Mouse (Mus musculus): ENCODE measurements at regions not wholly inside any gene's neighbourhood (a gene's known extent, or its start where the extent isn't known, plus 50 kb on each side); places are given as distances from the start of the nearest gene placed in this dataset.

DNA sequence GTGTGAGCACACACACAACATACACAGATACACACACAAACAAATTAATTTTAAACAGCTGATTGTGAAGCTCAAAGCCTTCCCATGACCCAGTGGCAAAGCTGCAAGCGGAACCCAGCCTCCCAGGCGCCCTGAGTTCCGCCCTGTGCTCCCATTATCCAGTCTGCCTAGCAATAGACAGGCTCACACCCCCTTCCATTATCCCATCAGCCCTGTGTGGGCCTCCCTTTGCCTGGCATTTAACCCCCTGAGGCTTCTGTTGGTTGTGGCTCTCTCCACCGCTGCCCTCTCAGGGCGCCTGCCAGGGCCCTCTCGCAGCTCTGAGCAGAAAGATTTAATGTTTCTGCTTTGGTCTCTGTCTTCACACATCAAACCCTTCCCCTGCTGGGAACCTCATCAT lies 166.4 kb downstream of the Cct6b start:
- TF ChIP-seq CTCF (IDR thresholded peaks at IDR 0.05; ENCODE audit: low read depth, low read length): no peak
- no peak overlapping the region for H3K27ac ChIP-seq (ENCODE audit: insufficient read depth, low read depth, low read length)
- no peaks in the 10 kb centered on the region for H3K4me1 ChIP-seq (ENCODE audit: control insufficient read depth, insufficient read depth, low read length)
- no peak overlapping the region for H3K4me3 ChIP-seq (ENCODE audit: insufficient read depth, low read length)

DNA sequence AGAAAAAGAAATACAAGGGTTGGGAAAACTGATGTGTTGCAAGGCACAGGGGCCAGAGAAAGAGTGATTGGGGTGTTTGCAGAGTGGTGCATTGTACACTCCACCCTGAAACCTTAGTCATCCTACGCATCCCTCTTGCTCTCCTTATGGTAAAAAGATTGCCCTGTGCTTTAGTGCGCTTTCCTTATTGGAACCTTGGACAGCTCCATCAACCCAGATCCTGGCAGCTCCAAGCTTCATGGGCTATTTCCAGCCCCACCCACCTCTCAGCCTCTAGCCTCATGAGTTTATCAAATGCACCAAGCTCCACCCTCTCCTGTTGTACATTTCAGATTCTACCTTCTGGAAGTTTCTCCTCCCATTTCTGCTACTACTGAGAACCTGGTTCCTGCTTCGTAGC lies 167.3 kb downstream of the Cct6b start:
- TF ChIP-seq CTCF (IDR thresholded peaks at IDR 0.05; ENCODE audit: low read depth, low read length) (no peak), POLR2A (IDR thresholded peaks at IDR 0.05; ENCODE audit: borderline replicate concordance, low read depth, low read length) (no peak)
- Histone ChIP-seq H3K4me1 (ENCODE audit: control insufficient read depth, insufficient read depth, low read length) (no peaks in the 10 kb centered on the region), H3K27ac (ENCODE audit: insufficient read depth, low read depth, low read length) (no peak overlapping the region), H3K4me3 (ENCODE audit: insufficient read depth, low read length) (no peak overlapping the region)

DNA sequence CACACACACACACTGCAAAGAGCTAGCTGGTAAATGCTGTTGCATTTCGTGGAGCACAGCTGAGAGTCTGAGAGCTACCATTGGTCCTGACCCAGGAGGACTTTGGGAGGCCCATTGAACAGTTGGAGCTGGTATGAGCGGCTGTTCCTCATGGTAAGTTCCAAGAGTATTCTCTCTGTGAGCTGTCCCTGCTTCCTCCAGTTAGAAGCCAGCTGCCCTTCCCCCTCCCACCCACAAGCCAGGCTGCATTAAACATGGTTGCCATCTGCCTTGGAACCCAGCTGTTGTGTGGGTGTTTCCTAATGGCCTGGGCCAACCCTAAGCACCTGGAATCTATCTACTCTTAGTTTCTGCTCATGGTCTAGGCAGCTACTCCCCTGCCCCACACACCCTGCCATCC lies 174.4 kb downstream of the Cct6b start:
- no peaks in the 10 kb centered on the region for H3K4me1 ChIP-seq (ENCODE audit: control insufficient read depth, insufficient read depth, low read length)
- TF ChIP-seq POLR2A (IDR thresholded peaks at IDR 0.05; ENCODE audit: borderline replicate concordance, low read depth, low read length): no peak
- no peak for TF ChIP-seq CTCF (IDR thresholded peaks at IDR 0.05; ENCODE audit: low read depth, low read length)
- H3K27ac ChIP-seq (ENCODE audit: insufficient read depth, low read depth, low read length): no peak overlapping the region
- no peak overlapping the region for H3K4me3 ChIP-seq (ENCODE audit: insufficient read depth, low read length)

DNA sequence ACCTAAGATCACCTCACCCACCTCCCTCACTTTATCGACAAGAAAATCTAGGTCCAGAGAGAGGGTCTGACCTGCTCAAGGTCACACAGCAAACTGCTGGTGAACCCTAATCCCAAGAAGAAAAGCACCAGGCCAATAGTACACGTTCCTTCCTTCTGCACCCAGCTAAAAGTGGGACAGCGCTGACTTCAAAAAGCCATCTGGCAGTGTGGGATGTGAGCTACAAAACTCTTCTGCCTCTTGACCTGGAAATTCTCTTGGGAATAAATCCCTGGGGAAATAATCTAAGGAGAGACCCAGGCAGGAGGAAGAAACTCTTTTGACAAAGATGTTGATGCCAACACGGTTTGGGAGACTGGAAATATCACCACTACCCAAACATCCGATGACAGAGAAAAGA lies 175.4 kb downstream of the Cct6b start:
- H3K4me1 ChIP-seq (ENCODE audit: control insufficient read depth, insufficient read depth, low read length): no peaks in the 10 kb centered on the region
- TF ChIP-seq CTCF (IDR thresholded peaks at IDR 0.05; ENCODE audit: low read depth, low read length) (no peak), POLR2A (IDR thresholded peaks at IDR 0.05; ENCODE audit: borderline replicate concordance, low read depth, low read length) (no peak)
- H3K27ac ChIP-seq (ENCODE audit: insufficient read depth, low read depth, low read length): no peak overlapping the region
- H3K4me3 ChIP-seq (ENCODE audit: insufficient read depth, low read length): no peak overlapping the region

DNA sequence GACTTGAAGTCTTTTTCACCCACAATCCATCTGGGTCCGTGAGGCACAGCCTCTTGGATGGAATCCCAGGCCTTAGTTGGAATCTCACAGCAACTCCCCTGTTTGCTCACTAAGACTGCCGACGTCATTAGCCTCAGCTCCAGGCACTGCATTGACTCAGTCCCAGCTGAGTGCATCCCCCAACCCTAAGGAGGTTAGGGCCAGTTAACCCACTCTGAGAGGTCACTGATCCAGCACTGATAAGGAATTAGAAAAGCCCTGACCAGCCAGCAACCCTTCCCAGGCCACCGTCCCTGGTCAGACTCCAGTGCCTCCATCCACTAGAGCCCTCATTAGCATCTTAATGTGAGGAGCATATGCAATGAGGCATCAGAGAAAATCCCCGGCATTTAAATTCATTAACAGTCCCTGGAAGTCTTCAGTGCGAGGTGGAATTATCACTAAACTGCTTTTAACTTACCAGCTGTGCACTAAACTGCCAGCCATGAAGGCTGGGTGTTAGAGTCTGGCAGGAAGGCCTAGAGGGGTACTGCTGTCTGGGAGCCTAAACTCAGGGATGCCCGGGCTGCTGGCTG lies 184.2 kb downstream of the Cct6b start:
- Histone ChIP-seq H3K4me1 (ENCODE audit: control insufficient read depth, insufficient read depth, low read length) (no peaks in the 10 kb centered on the region), H3K27ac (ENCODE audit: insufficient read depth, low read depth, low read length) (no peak overlapping the region), H3K4me3 (ENCODE audit: insufficient read depth, low read length) (no peak overlapping the region)
- TF ChIP-seq CTCF (IDR thresholded peaks at IDR 0.05; ENCODE audit: low read depth, low read length) (no peak), POLR2A (IDR thresholded peaks at IDR 0.05; ENCODE audit: borderline replicate concordance, low read depth, low read length) (no peak)

DNA sequence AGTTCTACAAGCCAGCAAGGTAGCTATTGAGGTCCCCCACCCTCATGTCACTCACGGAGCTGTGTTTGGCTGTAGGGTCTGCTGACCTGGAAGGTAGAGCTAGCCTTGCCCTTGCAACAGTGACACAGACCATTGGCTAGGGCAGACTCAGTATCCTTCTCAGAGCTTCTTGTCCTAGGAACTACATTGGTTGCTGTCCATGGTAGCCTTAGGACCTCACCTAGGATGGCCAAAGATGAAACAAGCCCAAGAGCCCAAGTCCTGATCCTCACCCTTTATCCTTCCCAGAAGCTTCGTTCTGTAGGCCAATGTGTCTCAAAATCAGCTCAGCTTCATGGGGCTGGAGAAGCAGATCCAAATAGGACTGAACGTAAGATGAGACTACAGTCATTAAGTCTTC lies 187.3 kb downstream of the Tmem132e start:
- Histone ChIP-seq H3K27ac (ENCODE audit: insufficient read depth, low read depth, low read length) (no peak overlapping the region), H3K4me1 (ENCODE audit: control insufficient read depth, insufficient read depth, low read length) (no peaks in the 10 kb centered on the region; the same call in 1 of the 2 replicates), H3K4me3 (ENCODE audit: insufficient read depth, low read length) (no peak overlapping the region)
- TF ChIP-seq CTCF (IDR thresholded peaks at IDR 0.05; ENCODE audit: low read depth, low read length): no peak
- TF ChIP-seq POLR2A (IDR thresholded peaks at IDR 0.05; ENCODE audit: borderline replicate concordance, low read depth, low read length): no peak

DNA sequence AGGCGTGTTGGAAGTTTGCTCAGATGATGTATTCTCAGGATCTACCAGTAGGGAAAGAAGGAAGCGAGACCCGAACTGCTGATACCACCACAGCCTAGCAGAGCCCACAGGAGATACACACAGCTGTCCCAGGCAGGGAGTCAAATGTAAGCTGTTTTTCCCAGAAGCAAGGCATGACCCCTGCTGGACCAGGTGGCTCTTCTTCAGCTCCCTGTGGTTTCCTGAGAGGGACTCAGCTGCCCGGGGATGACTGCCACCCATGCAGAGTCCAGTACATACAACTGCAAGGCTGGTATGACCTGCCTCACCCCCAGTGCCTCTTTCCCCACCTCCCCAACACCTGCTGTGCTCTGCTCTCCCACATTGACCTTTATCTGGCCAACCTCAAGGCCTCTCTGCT lies 184.4 kb downstream of the Tmem132e start:
- Histone ChIP-seq H3K4me3 (ENCODE audit: insufficient read depth, low read length) (no peak overlapping the region), H3K27ac (ENCODE audit: insufficient read depth, low read depth, low read length) (no peak overlapping the region), H3K4me1 (ENCODE audit: control insufficient read depth, insufficient read depth, low read length) (peaks cover 5% of the 10 kb centered on the region)
- TF ChIP-seq POLR2A (IDR thresholded peaks at IDR 0.05; ENCODE audit: borderline replicate concordance, low read depth, low read length): no peak
- TF ChIP-seq CTCF (IDR thresholded peaks at IDR 0.05; ENCODE audit: low read depth, low read length): no peak

DNA sequence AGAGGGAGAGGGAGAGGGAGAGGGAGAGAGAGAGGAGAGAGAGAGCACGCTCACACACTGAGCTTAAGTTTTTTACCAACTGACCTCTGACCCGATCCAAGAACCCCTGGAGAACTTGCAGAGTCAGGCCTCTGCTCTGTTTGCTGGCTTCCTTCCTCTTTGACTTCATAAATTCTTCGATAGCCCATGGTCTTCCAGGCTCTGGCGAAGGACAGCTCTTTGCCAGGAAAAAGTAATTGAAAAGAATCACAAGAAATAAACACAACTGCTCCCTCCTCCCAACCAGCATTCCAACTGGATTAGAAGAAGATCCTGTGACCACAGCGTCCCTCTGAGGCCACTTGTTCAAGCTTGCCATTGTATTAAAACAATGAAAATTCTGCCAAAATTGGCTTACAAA lies 182.8 kb downstream of the Tmem132e start:
- TF ChIP-seq POLR2A (IDR thresholded peaks at IDR 0.05; ENCODE audit: borderline replicate concordance, low read depth, low read length) (no peak), CTCF (IDR thresholded peaks at IDR 0.05; ENCODE audit: low read depth, low read length) (no peak)
- Histone ChIP-seq H3K4me3 (ENCODE audit: insufficient read depth, low read length) (no peak overlapping the region), H3K27ac (ENCODE audit: insufficient read depth, low read depth, low read length) (no peak overlapping the region)

DNA sequence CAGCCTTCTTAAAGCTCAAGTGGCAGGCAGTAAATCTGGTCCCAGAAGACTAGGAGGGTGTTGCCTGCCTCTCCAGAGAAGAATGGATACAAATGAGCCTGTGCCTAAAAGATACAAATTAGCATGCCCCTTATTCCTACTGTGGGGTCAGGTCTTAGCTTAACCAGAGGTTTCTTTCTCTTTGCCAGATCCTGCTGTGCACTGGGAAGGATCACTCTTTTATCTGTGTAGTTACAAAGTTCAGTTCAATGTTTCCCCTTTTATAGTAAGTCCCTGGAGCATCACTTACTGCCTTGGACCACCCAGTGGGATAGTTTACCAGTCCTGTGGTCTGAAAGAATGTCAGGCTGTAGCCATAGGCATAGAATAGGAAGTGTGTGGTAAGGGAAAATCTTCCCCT lies 181.1 kb downstream of the Tmem132e start:
- Histone ChIP-seq H3K27ac (ENCODE audit: insufficient read depth, low read depth, low read length) (no peak overlapping the region), H3K4me3 (ENCODE audit: insufficient read depth, low read length) (no peak overlapping the region), H3K4me1 (ENCODE audit: control insufficient read depth, insufficient read depth, low read length) (peaks cover 5% of the 10 kb centered on the region)
- no peak for TF ChIP-seq POLR2A (IDR thresholded peaks at IDR 0.05; ENCODE audit: borderline replicate concordance, low read depth, low read length)
- no peak for TF ChIP-seq CTCF (IDR thresholded peaks at IDR 0.05; ENCODE audit: low read depth, low read length)

More for the DNA sequence above, 182.8 kb downstream of the Tmem132e start:
- peaks cover 5% of the 10 kb centered on the region for H3K4me1 ChIP-seq (ENCODE audit: control insufficient read depth, insufficient read depth, low read length)

DNA sequence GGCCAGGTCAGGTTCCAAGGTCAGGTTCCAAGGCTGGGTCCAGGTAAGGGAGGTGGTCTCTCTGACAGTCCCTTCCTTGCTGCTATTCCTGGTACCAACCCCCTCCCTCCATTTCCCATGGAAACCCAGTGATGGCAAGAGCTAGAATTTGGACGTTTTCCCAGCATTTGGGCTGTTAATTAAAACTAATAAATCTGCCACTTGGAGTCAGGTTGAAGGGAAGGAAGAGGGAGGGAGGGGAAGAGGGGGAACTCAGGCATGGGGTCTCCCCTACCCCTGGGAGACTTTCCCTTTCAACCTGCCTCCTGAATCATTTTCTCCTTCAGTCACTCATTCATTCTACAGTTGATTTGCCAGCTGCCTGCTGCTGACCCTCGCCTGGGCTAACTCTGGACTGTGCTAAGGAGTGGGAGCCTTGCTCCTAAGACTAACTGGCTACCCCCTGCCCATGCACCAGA lies 179.5 kb downstream of the Tmem132e start:
- Histone ChIP-seq H3K27ac (ENCODE audit: insufficient read depth, low read depth, low read length) (no peak overlapping the region), H3K4me3 (ENCODE audit: insufficient read depth, low read length) (no peak overlapping the region), H3K4me1 (ENCODE audit: control insufficient read depth, insufficient read depth, low read length) (peaks cover 5% of the 10 kb centered on the region)
- TF ChIP-seq CTCF (IDR thresholded peaks at IDR 0.05; ENCODE audit: low read depth, low read length) (no peak), POLR2A (IDR thresholded peaks at IDR 0.05; ENCODE audit: borderline replicate concordance, low read depth, low read length) (no peak)

All from bone marrow macrophage, adult 2 months (primary cell).